In the genomic region with DNA sequence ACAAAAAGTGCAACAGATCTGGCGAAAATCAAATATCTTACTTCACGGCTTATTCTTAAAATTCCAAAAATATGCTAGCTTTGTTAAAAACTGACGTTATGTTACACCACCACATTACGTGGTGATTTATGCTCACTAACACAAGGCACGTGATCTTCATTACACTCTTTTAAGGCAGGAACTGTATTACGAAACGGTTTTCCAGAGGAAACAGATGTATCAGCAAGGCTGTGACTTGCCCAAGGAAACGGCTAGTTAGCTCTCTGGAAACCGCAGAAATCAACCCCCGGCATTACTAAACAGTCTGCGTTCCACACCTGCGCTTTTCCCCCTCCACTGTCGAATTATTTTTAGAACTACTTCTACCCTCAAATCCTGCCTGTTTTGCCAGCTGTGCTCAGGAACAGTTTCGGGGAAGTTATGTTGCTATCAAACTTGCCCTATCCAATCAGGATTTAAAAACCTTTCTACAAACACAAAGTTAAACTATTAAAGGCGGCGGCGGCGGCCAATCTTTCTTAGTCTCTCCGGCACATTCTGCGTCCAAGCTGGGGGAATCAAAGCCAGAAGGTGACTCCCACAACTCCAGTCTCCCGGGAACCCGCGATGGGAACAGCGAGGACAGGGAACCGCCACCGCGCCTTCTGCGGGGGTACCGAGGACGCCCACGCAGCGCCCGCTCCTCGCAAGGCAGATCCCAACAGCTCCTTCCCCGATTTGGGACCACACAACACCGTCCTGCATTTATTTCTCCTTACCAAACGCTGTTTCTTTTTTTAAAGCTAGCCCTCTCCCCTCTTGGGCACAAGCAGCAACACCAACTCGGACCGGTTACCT, we compare ENCODE assay signal across 7 mouse cellular contexts. TPM values are rescaled to one million over a fixed set of nuclear protein-coding genes. Genes with fewer than 3 reads are reported as not detected.
A peak's percentile ranks its signal among the peaks of the same experiment; 100 is the strongest.
DNase-seq lines count a peak whose midpoint lies in the region; ATAC-seq lines count a peak whose summit lies in the region.

No protein-coding gene starts in this region.

- peak overlapping the region; percentile 59 for H3K4me2 ChIP-seq in intestine, embryonic 14.5 days (ENCODE audit: low read length)

- H3K36me3 ChIP-seq in intestine, embryonic 14.5 days (ENCODE audit: control insufficient read depth, insufficient read depth, low read length): no peaks in the 10 kb centered on the region

- peak; percentile 16 for ATAC-seq in intestine, embryonic 14.5 days (replicated peaks; ENCODE audit: low FRiP score, low TSS enrichment, low read depth)
- ATAC-seq in megakaryocyte progenitor cell, adult 5-6 weeks (replicated peaks; ENCODE audit: poor library complexity): peak; percentile 58

- H3K27ac ChIP-seq in intestine, embryonic 14.5 days (ENCODE audit: low read depth): peak overlapping the region; percentile 92

- intact Hi-C loops in left cerebral cortex, postnatal 10 days (cut with DNase I): loop anchor here (10.0 kb wide), 1 partner anchor 111 kb away; the partner anchor contains the start of gene Rpe

- no peaks in the 10 kb centered on the region for H3K27me3 ChIP-seq in intestine, embryonic 14.5 days (replicated peaks; ENCODE audit: control insufficient read depth, insufficient read depth, low read length)

- under 1% methylated on average over 39 of the region's 39 CpGs for WGBS in intestine, embryonic 14.5 days

- no peaks in the 10 kb centered on the region for H3K9me3 ChIP-seq in intestine, embryonic 14.5 days (ENCODE audit: control insufficient read depth, low read length)

- peak overlapping the region; percentile 78 for H3K9ac ChIP-seq in intestine, embryonic 14.5 days (ENCODE audit: low read length)

- peaks cover 13% of the 10 kb centered on the region for H3K4me1 ChIP-seq in intestine, embryonic 14.5 days (replicated peaks; ENCODE audit: control insufficient read depth, insufficient read depth, low read length)

- peak overlapping the region; percentile 83 for H3K4me3 ChIP-seq in intestine, embryonic 14.5 days (ENCODE audit: low read depth, low read length)

- DNase-seq in adrenal gland, adult 8-10 months: peak; percentile 66
- peak; percentile 75 for DNase-seq in embryo, embryonic 11 days
- DNase-seq in gastrocnemius, postnatal 25 days: peak; percentile 63
- no peak for DNase-seq in intestine, embryonic 14.5 days (ENCODE audit: low spot score)
- peak; percentile 51 to 83 for DNase-seq in left cerebral cortex, postnatal 10 days (ENCODE audit: extremely low spot score in 1 of 2, low spot score in 2 of 2)
- peak; percentile 60 for DNase-seq in right cerebral cortex, postnatal 4 days

RNA-seq across cellular contexts. Expression of gene Kansl1l, which starts 1.2 kb away (rescaled TPM):
- 10 to 100 TPM; 15.2 to 28.9 (median 21.7) TPM for total RNA-seq in adrenal gland, adult 8-10 months (2022)
- 10 to 100 TPM; 17.1 to 17.6 TPM for total RNA-seq in gastrocnemius, postnatal 25 days (2021)
- 13.4 and 14.2 TPM in 2 replicates for polyA plus RNA-seq in intestine, embryonic 14.5 days (2014; fragmentation: Nextera tagmentation; extraction: Ambion mirVana)
- 10 to 100 TPM in 1 of 2 experiments, 1 to 10 TPM in 1; 9.5 to 12.1 TPM for total RNA-seq in left cerebral cortex, postnatal 10 days (2021)
- total RNA-seq in megakaryocyte progenitor cell, adult 5-6 weeks (2015): 36.7 and 45.4 TPM in 2 replicates
- 24.2 and 28.1 TPM in 2 replicates for total RNA-seq in megakaryocyte progenitor cell, adult 5-6 weeks (2017)

RNA-seq across cellular contexts. Expression of gene Acadl, which starts 46.9 kb away (rescaled TPM):
- total RNA-seq in adrenal gland, adult 8-10 months (2022): 100 to 1,000 TPM; 240 to 411 (median 326) TPM
- total RNA-seq in gastrocnemius, postnatal 25 days (2021): 100 to 1,000 TPM; 256 to 293 TPM
- polyA plus RNA-seq in intestine, embryonic 14.5 days (2014; fragmentation: Nextera tagmentation; extraction: Ambion mirVana): 108 and 121 TPM in 2 replicates
- total RNA-seq in left cerebral cortex, postnatal 10 days (2021): 10 to 100 TPM; 28.5 to 29.4 TPM
- total RNA-seq in megakaryocyte progenitor cell, adult 5-6 weeks (2015): 82.3 and 89.0 TPM in 2 replicates
- total RNA-seq in megakaryocyte progenitor cell, adult 5-6 weeks (2017): 42.3 and 61.4 TPM in 2 replicates
